Mouse (Mus musculus): ENCODE results near the gene Atpaf2. TPM values are rescaled to one million over a fixed set of nuclear protein-coding genes. Genes with fewer than 3 reads are reported as not detected.
"Not testable (repeated sequence)": the region's sequence is repeated elsewhere in the genome, so short reads cannot be mapped to it uniquely, and the experiment has no call there.

Gene Atpaf2
- 10 to 100 TPM; 43.0 to 49.2 TPM for total RNA-seq (2021)
- long read RNA-seq, experiment 1, transcript Atpaf2-201 (8 exons, 1,813 nt), result major isoform, 46 of 53 reads
- long read RNA-seq, experiment 1, partial matches to known transcripts, result 0 of 53 reads
- long read RNA-seq, experiment 1, other reads (novel, unspliced or antisense), result 7 of 53 reads
- long read RNA-seq, experiment 2, transcript Atpaf2-201 (8 exons, 1,813 nt), result major isoform, 21 of 26 reads
- long read RNA-seq, experiment 2, partial matches to known transcripts, result 1 of 26 reads
- long read RNA-seq, experiment 2, other reads (novel, unspliced or antisense), result 4 of 26 reads

DNA sequence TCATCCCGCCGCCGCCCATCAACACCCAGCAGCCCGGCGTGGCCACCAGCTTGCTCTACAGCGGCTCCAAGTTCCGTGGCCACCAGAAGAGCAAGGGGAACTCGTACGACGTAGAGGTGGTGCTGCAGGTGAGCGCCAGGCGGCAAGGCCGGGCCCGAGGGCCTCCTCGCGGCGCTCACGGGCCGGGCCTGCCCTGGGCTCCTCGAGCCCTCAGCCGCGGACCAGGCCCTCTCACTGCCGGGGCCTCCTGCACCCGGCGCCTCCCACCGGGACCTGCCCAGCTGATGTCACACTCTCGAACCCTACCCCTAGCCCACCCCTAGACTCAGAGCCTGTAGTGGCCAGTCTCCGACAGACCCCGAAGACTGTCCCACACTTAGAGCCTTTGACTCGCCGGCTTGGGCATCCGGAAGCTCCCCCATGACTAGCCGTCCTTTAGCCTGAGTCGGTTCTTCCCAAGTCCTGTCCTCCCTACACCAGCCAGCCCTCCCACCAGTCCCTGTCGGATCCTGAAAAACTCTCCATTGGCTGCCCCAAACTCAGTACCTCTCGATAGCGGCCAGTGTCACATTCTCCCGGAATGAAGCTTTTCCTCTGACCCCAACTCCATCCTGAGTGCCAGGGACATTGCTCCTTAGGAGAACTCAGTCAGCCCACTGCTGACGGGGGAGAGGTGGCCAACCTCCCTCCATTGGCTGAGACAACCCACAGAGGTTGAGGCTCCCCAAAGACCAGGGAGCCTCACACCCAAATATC is at the start of gene Atpaf2:
Gene Atpaf2 (minus strand): TSS at position 741 of the 756 bp plus-strand sequence.
- DNase-seq, result peak in 1 of 2 experiments; percentile 43

DNA sequence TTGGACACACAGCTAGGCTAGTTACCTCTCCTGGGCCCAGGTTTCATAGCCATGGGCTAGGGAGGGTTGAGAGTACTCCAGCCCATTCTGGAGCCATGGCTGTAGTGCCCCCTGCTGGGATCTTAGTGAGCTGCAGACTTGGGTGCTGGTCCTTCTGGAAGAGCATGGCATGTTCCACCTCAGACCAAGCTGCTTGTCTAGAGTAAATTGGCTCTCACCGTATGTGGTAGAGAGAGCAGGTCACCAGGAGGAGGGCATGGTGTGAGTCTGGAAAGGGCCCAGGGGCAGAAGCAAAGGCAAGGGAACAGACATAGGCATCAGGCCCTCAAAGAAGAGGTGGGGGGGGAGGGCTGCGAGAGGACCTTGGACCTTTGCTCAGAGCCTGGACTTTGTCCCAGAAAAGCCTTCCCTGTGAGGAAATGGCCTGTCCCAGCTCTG is 47.7 kb upstream of the Atpaf2 start:
- peak; percentile 7 to 35 for DNase-seq

- DNase-seq, result no peak
These were observed 39.7 kb upstream of the Atpaf2 start for GRCm38 (mm10) chr11:60457973-60458372.

GRCm38 (mm10) chr11:60454745-60455087 is 36.5 kb upstream of the Atpaf2 start:
- no peak for DNase-seq

DNA sequence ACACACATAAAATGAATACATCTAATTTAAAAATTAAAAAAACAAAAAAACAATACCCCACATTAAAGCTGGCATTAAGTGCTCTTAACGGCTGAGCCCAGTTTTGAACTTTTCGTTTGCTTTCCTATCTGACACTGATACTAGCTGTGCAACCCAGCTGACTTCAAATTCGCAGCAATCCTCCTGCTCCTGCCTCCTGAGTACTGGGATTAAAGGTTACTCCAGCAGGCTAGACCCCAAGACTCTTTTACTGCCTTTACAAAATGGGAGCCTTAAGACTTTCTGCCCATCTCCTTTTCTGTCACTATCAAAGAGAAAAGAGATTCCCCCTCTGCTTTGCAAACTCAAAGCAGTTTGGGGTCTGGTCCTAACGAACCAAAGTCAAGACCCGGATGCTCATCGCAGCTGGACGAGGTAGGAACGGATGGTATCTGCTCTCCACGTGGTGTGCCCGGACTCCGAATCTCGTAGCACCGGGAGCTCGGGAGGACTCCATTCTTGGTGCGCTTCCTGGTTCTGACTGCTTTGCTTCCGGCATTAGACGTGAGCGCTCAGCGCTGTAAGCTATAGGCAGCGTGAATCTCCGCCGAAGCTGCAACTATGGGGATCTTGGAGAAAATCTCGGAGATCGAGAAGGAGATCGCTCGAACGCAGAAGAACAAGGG is 36.0 kb upstream of the Atpaf2 start, which contains the start of gene Drg2:
Gene Drg2 (plus strand): TSS at position 512 of the 665 bp plus-strand sequence.
- DNase-seq, result peak; percentile 89 to 95

DNA sequence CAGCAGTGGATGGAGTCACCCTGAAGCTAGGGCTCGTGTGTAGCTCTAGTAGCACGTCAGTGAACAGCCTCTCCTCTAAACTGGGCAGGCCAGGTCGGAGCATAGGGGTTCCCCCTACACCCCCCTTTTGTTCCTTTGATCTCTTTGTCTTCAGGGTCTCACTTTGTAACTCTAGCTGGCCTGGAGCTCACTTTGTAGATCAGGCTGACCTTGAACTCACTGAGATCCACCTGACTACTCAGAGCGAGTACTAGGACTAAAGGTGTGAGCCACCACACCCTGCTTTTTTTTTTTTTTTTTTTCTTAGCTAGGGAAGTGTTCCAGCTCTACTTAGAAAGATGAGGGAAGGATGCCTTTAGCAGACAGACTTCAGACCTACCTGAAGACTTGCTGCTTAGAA is 25.8 kb upstream of the Atpaf2 start:
- no peak for DNase-seq

DNA sequence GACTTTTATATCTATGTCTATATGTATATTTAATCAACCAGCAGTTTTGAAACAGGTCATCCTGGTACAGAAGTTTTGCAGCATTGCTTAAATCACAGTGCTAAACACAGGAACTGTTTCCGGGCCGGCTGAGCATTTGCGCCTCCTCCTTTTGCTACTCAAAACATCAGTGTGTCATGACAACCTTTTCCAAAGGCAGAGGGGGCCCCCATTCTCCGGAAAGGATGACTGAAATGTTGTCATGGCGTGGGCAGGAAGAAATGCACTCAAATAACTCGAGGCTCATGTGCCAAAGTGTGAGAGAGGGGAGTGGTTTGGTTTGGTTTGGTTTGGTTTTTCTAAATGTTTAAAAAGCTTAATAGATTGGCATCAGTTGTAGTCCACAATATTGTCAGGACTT is 24.6 kb upstream of the Atpaf2 start:
- no peak for DNase-seq

GRCm38 (mm10) chr11:60440176-60440575 is 21.9 kb upstream of the Atpaf2 start:
- no peak for DNase-seq

GRCm38 (mm10) chr11:60439621-60440020 is 21.4 kb upstream of the Atpaf2 start:
- not testable (repeated sequence) for DNase-seq

- DNase-seq, result no peak
These were observed 18.4 kb upstream of the Atpaf2 start for GRCm38 (mm10) chr11:60436618-60437017.

DNA sequence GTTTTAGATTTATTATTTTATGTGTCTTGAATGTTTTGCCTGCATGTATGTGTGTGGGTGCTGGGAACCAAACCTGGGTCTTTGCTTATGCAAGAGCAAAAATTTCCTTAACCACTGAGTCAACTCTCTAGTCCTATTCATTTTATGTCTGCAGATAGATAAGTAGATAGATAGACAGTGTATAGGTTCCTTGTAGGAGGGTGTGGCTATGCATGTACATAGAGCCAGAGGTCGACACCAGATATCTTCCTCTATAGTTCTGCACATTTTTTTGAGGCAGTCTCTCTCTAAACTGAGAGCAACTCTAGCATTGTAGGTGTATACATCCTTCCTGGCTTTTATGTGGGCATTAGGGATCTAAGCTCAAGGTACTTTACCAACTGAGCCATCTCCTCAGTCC is 16.9 kb upstream of the Atpaf2 start:
- no peak for DNase-seq

DNA sequence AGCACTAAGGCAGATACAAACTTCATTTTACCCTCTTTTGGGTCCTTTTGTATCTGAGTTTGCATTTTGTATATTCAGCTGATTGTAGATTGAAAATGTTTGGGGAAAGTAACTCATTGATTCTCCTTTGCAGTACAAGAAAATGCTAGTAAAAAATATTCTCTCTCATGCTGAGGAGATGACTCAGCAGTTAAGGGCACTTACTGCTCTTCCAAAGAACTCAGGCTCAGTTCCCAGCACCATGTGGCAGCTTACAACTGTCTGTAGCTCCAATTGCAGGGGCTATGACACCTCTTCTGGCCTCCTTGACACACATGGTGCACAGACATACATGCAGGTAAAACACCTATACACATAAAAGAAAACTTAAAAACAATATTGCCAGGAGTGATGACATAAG is 15.2 kb upstream of the Atpaf2 start:
- DNase-seq, result no peak

DNA sequence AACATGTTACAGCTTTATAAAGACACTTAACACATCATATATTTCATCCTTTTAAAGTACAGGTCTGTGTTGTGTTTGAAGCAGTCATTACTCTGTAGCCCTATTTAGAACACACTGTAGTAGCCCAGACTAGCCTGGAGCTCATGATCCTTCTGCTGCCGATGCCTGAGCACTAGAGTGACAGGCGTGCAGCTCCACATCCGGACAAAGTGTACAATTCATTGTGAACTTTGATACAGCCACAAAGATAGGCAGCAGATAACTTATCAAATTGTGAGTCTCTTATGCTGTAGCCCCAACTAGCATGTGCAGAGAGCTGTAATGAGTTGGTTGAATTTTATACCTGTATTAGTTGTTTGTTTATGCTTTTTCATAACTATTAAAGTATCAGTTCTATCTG is 9.4 kb upstream of the Atpaf2 start:
- no peak for DNase-seq

GRCm38 (mm10) chr11:60426417-60426816 is 8.2 kb upstream of the Atpaf2 start:
- DNase-seq, result no peak

GRCm38 (mm10) chr11:60423006-60423405 is 4.7 kb upstream of the Atpaf2 start:
- no peak for DNase-seq

DNA sequence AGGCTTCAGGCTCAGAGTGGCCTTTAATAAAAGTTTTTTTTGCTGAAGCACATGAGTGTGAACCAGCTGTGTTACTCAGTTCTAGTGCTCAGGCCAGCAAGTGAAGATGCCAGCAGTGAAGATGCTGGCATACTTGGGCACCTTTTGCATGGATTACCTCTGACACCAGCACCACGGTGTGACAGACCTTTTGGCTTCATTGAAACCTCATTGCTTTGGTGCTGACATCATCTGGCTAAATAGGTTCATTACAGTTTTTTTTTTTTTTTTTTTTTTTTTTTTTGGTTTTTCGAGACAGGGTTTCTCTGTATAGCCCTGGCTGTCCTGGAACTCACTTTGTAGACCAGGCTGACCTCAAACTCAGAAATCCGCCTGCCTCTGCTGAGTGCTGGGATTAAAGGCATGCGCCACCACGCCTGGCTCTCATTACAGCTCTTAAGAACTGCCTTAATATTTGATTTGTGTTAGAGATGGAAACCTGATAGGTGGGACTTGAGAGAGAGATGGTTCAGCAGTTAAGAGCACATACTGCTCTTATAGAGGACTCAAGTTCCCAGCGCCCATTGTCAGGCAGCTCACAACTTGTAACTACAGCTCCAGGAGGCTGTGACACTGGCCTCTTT is 3.9 kb upstream of the Atpaf2 start:
- no peak for DNase-seq

DNA sequence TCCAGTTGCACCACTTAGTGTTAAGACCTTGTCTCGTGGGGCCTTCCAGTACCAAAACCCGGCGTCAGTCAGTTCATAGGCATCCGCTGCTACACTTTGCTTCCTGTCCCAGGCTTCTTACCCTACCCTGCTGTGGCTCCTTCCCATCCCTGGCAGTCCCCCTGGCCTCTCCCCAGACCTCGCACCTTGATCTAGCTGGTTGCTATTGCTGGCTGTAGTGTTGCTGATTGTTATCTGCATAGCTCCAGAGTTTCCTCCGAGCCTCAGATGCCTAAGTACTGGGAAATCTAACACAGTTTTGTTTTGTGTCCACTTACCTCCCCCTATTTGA is 181 bp upstream of the Atpaf2 start:
- DNase-seq, result peak in 1 of 2 experiments; percentile 14

DNA sequence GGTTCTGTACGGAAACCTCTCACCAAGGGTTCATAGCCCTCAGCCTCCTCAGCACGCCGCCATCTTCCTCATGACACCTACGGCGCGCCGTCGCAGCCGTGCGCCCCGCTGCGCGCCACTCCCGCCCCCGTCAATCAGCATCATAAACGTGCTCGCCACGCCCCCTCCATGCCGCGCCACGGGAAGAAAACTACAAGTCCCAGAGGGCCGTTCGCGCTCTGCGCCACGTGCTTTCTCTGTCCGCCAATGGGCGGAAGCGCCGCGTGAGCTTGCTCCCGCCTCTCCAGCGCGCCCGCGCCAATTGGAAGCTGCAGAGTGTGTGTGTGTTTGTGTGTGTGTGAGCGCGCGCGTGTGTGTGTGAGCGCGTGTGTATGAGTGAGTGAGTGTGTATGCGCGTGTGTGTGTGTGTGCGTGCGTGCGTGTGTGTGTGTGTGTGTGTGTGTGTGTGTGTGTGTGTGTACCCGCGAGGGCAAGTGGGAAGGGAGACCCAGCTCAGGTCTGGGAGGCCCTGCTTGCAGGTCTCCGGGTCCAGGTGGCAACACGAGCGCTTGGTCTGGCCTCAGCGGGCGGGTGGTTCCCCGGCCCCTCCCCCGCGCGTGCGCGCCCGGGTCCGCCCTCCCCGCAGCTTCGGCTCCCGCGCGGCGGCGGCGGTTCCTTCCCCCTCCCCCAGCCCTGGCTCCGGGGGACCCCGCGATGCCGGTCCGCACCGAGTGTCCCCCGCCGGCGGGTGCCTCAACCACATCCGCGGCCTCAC is 1.1 kb downstream of the Atpaf2 start, which contains the start of gene Gid4:
Gene Gid4 (plus strand): TSS at position 183 of the 754 bp plus-strand sequence.
- DNase-seq, result peak; percentile 98 to 99

DNA sequence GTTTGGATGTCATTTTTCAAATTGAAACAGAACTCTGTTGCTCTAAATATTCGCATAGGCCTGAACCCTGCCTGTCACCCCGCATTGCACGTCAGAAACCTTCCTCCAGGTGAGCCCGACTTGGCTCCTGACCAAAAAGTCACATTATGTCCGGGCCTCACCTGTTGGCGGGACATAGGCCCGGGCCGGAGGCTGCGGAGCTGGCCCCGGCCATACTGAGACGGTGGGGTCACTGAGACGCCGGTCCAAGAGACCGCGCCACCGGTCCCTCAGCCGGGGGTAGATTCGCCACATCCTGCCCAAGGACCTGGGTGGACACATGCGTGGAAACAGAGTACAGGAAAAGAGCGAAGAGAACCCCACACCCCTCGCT is 1.7 kb downstream of the Atpaf2 start:
- DNase-seq, result no peak

GRCm38 (mm10) chr11:60412921-60413320 is 5.3 kb downstream of the Atpaf2 start:
- no peak for DNase-seq

DNA sequence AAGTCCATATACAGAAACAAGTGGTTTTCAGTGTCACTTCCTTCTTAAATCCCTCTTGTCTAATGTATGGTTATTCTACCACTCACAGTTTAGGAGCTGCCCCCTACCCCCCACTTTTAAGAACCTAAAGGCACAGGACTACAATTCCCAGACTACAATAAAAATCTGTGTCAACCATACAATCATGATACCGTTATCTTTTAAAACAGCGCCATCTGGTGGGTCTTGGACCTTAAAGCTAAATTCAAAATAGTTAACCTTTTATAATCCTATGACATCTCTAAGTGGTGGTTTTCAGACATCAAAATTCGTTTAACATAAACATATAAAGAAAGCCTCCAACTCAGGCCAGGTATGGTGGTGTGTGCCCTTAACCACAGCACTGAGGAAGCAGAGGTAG is 6.1 kb downstream of the Atpaf2 start:
- peak; percentile 50 to 86 for DNase-seq

GRCm38 (mm10) chr11:60406606-60407005 is 11.7 kb downstream of the Atpaf2 start:
- no peak for DNase-seq

Measured in heart, adult 18-20 months (tissue).